ENCODE assay signal across 12 mouse cellular contexts in the genomic region with DNA sequence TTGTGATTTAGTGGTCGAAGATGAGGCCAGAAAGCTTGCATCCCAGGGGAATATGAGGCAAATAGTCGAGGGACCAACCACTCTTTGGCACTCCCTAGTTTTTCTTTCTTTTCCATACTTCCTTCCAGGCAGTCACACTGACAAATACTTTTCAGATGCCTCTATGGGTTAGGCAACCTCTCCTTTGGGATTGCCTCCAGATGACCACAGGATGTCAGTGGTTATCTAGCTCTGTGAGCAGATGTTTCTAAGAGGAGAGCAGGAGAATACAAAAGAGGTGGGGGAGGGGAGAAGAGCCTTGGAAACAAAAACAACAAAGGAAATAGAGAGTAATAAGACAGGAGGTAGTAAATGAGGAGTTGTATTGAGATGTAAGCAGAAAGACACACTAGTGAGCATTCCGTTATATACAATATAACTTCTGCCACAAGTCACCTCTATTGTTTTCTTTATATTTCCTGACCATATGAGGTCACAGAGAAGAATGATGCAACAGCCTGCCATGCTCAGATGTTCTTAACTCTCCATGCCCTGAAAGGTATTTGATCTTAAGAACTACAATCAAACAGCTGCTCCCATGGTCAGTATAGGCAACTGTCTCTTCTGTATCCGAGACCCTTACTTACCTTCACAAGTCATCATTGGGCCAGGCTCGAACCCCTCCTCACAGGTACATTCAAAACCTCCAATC.
DNase-seq lines count a peak whose midpoint lies in the region; TF ChIP-seq lines count a peak whose summit lies in the region.
"Had no signal": no experiment of that assay in that cellular context is flagged by ENCODE, and none has a peak within 500 bp of the region (broad histone marks: within the 10 kb centered on the region; RNA-seq: fewer than 3 reads in every experiment).

No protein-coding gene starts in this region.

- peak; percentile 16 for DNase-seq in kidney, adult 2 months
- no peak for DNase-seq in kidney, adult 8-10 months
- DNase-seq in 3134 (ENCODE audit: extremely low read depth, insufficient read length, low spot score) (peak; percentile 57), 3T3-L1 (ENCODE audit: low read depth, low spot score) (peak; percentile 97)
- DNase-seq in layer of hippocampus, postnatal 25 days (ENCODE audit: extremely low spot score in 1 of 2, low spot score in 1 of 2) = no peak
- DNase-seq in adrenal gland, postnatal 4 days (ENCODE audit: low spot score in 2 of 2) = no peak
- DNase-seq: cerebellum, adult 8-10 months had no signal

- H3K4me3 ChIP-seq in kidney, adult 2 months (ENCODE audit: insufficient read depth, low read depth, low read length) = no peak overlapping the region
- H3K4me3 ChIP-seq in embryonic fibroblast, embryonic 13.5 days (ENCODE audit: insufficient read depth, low read length) = no peak overlapping the region
- H3K4me3 ChIP-seq: forebrain, embryonic 10.5 days; megakaryocyte, embryonic 14.5 days had no signal

- H3K4me1 ChIP-seq in kidney, adult 2 months (ENCODE audit: control insufficient read depth, insufficient read depth, low read length) = no peaks in the 10 kb centered on the region
- H3K4me1 ChIP-seq in embryonic fibroblast, embryonic 13.5 days (ENCODE audit: control insufficient read depth, insufficient read depth, low read length) = peaks cover 10% of the 10 kb centered on the region

- H3K27ac ChIP-seq in kidney, adult 2 months (ENCODE audit: insufficient read depth, low read depth, low read length) = no peak overlapping the region
- H3K27ac ChIP-seq in embryonic fibroblast, embryonic 13.5 days (ENCODE audit: insufficient read depth, low read length) = peak overlapping the region; percentile 94
- H3K27ac ChIP-seq: forebrain, embryonic 10.5 days; stomach, postnatal 0 days had no signal

- TF ChIP-seq POLR2A in kidney, adult 2 months (IDR thresholded peaks at IDR 0.05; ENCODE audit: low read depth, low read length) = no peak
- TF ChIP-seq POLR2A in embryonic fibroblast, embryonic 13.5 days (IDR thresholded peaks at IDR 0.05; ENCODE audit: low read depth, low read length) = no peak

- WGBS in kidney, adult 2 months = 74% methylated on average over 5 of the region's 5 CpGs

- TF ChIP-seq CTCF in kidney, adult 2 months (conservative IDR thresholded peaks at IDR 0.05; ENCODE audit: insufficient read depth, insufficient read length, low read depth, low read length) = no peak
- no peak for TF ChIP-seq CTCF in embryonic fibroblast, embryonic 13.5 days (IDR thresholded peaks at IDR 0.05; ENCODE audit: borderline replicate concordance, insufficient read depth, low read length)

- H3K36me3 ChIP-seq in kidney, adult 2 months (ENCODE audit: control insufficient read depth, insufficient read depth, low read length) = no peaks in the 10 kb centered on the region
- H3K36me3 ChIP-seq: G1E had no signal

- H3K27me3 ChIP-seq in kidney, adult 2 months (replicated peaks; ENCODE audit: control insufficient read depth, insufficient read depth, low read length) = no peaks in the 10 kb centered on the region

Comparison
In these comparisons a context has a peak if more than half of its experiments do, and no peak if none do; other contexts are left out.
1. DNase-seq: peak in kidney, adult 2 months (single experiment), 3134 (single experiment) and 3T3-L1 (single experiment); none in kidney, adult 8-10 months (0 of 2), layer of hippocampus, postnatal 25 days (0 of 2) and adrenal gland, postnatal 4 days (0 of 2).